Mouse (Mus musculus): ENCODE data around the gene Evi2a. TPM values are rescaled to one million over a fixed set of nuclear protein-coding genes. Genes with fewer than 3 reads are reported as not detected.

Gene Evi2a
- polyA plus RNA-seq (2016; fragmentation: Nextera tagmentation; extraction: Ambion mirVana), result 2.1 and 2.6 TPM in 2 replicates

DNA sequence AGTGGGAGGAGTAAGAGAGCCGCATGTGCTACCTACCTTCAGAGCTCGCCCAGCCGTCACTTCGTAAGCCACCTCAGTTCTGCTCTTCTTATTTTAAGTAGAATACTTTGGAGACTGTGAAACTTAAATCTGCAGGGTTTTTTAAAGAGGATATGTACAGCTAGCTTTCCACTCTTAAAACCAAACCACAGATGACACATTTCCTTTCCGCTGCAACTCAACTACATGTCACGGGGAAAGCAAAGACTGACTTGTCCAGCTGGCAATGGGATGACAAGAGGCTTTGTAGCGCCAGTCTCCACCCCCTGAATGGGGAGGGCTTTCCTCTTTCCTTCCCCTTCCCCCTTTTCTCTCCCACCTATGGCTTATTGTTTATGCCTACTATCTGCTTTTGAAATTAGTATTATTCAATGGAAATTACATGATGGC is at the start of gene Evi2a, which contains the start of gene Evi2:
Gene Evi2a (minus strand): TSS at position 277 of the 429 bp plus-strand sequence.
Gene Evi2 (minus strand): TSS at position 257 of the 429 bp plus-strand sequence.
- H3K4me3 ChIP-seq, result no peak within 1 kb of the TSS
- no peaks in the 10 kb centered on the region for H3K9me3 ChIP-seq
- DNase-seq (ENCODE audit: extremely low spot score, low spot score), result no peak
- 87% methylated on average over 7 of the region's 7 CpGs for WGBS
- H3K27ac ChIP-seq, result no peak within 1 kb of the TSS
- peaks cover 46% of the 10 kb centered on the region for H3K36me3 ChIP-seq (replicated peaks)
- H3K27me3 ChIP-seq (ENCODE audit: poor library complexity, severe bottlenecking), result no peaks in the 10 kb centered on the region
- peaks cover 7% of the 10 kb centered on the region; the same call in 1 of the 2 replicates for H3K4me1 ChIP-seq

DNA sequence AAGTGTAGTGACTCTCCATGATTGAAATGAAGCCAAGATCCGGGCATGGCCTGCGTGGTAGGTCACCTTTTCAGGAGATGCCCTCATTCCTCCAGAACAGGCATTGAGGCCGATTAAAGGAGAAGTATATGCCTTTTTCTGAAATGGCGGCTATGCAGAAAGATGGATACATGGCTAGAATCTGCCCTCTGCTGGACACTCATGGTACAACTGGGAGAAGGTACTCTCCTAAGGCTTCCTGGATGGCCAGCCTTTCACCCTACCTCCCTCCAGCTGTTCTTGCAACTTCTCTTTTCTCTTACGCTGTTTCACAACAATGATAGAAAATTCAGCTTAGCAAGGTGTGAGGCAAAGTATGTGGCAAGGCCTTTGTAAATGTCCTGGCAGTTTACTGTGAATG is 47.3 kb upstream of the Evi2a start:
- H3K36me3 ChIP-seq (replicated peaks), result peaks cover 61% of the 10 kb centered on the region
- DNase-seq (ENCODE audit: extremely low spot score, low spot score), result peak; percentile 62
- no peaks in the 10 kb centered on the region for H3K9me3 ChIP-seq
- no peaks in the 10 kb centered on the region for H3K27me3 ChIP-seq (ENCODE audit: poor library complexity, severe bottlenecking)
- WGBS, result 56% methylated on average over 5 of the region's 5 CpGs
- H3K4me3 ChIP-seq, result no peak overlapping the region
- no peak overlapping the region for H3K27ac ChIP-seq
- H3K4me1 ChIP-seq, result 0 out of 2 replicates have a peak, but pooled peaks cover 6% of the 10 kb centered on the region

DNA sequence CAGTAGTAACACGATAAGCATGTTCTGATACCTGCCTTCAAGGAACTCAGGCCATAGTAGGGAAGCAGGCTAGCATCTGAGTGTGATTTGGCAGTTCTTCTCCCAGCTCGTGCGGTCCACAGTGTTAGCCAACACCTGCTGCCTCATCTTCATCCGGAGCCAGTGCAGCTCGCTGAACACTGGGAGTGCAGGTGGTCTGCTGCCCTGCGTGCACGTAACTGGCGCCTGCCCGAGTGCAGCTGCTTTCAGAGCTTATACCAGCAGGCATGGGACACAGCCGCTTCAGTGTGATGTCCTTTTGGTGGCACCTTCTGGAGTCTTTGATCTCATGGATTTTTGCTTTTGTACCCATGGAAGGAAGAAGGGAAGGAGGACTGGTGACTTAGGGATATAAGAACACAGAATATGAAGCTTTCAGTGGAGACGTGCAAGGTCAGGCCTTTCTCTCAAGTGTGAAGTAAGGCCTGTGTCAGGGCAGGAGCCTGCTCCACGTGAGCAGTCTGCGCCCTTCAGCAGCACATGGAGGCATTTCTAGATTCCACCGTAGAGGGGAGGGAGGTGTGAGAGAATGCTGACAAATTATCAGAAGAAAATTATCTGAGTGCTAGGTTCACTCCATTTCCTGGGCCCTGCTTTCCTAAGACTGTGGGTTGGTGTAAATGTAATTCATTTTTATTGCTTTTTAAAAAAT is 45.1 kb upstream of the Evi2a start:
- Histone ChIP-seq H3K9me3 (no peaks in the 10 kb centered on the region), H3K4me3 (no peak overlapping the region), H3K27ac (no peak overlapping the region), H3K27me3 (ENCODE audit: poor library complexity, severe bottlenecking) (no peaks in the 10 kb centered on the region), H3K36me3 (replicated peaks) (peaks cover 80% of the 10 kb centered on the region), H3K4me1 (0 out of 2 replicates have a peak, but pooled peaks cover 6% of the 10 kb centered on the region)
- no peak for DNase-seq (ENCODE audit: extremely low spot score, low spot score)
- WGBS, result 95% methylated on average over 14 of the region's 14 CpGs

DNA sequence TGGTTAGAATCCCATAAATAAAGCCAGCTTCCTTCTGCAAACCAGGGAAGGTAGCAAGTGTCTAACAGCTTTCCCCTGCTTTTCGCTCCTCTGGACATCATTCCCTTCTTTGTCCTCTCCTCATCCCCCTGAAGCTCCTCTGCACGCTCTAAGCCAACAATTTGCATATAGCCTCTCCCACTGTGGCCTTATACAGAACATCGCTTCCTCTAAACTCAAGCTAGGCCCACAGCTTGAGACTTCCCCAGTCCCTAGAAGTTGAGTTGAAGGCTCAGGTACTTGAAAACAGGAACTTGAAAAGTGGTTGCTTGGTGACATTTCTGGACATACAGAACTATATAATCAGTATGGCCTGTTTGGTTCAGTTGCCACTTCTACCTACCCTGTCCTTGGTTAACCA is 43.4 kb upstream of the Evi2a start:
- Histone ChIP-seq H3K4me3 (no peak overlapping the region), H3K36me3 (replicated peaks) (peaks cover 85% of the 10 kb centered on the region), H3K27me3 (ENCODE audit: poor library complexity, severe bottlenecking) (no peaks in the 10 kb centered on the region), H3K9me3 (no peaks in the 10 kb centered on the region), H3K27ac (no peak overlapping the region), H3K4me1 (no peaks in the 10 kb centered on the region)
- 90% methylated on average over 3 of the region's 3 CpGs for WGBS
- DNase-seq (ENCODE audit: extremely low spot score, low spot score), result no peak

DNA sequence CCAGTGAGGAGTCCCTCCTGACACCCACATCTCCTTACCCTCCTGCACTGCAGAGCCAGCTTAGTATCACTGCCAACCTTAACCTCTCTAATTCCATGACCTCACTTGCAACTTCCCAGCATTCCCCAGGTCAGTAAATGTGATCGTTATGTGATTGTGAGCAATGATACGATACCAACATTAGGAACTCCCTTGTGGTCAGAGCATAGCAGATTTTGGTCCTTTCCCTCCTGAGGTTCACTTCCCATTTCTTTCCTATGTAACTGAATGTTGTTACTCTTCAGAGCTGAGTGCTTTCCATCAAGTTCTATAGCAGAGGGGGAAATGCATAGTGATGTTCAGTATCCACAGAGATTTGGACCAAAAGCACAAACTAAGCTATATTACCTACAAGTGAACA is 39.9 kb upstream of the Evi2a start:
- Histone ChIP-seq H3K4me1 (no peaks in the 10 kb centered on the region), H3K36me3 (replicated peaks) (peaks cover 97% of the 10 kb centered on the region), H3K4me3 (no peak overlapping the region), H3K27ac (no peak overlapping the region), H3K9me3 (no peaks in the 10 kb centered on the region), H3K27me3 (ENCODE audit: poor library complexity, severe bottlenecking) (no peaks in the 10 kb centered on the region)
- DNase-seq (ENCODE audit: extremely low spot score, low spot score), result no peak
- WGBS, result 96% methylated on average over 2 of the region's 2 CpGs

DNA sequence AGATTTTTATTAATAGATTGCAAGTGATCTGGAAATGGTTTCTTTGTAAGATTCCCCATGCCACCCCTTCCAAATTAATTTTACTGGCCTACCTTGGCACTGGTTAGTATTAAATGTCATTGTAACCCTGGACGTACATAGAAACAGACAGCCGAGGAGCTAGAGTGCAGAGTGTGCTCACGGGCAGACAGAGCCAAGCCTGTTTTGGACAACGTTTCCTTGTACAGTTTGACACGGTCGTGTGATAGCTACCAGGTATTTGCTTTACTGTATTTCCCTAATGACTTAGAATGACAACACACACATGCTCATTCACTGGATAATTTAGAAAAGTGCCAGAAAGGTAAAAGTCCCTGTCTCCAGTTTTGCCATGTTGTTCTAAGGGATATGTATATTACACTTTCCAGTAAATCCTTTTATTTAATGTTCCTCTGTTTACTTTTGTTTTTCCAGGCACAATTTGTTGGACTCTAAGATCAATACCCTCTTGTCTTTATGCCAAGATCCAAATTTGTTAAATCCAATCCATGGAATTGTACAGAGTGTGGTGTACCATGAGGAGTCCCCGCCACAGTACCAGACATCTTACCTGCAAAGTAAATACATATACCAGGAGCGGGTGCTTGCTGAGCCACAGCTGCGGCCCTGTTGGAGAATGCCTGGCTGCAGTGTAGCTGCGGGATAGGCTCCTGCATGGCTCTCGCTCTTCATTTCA is 37.9 kb upstream of the Evi2a start:
- no peak for DNase-seq (ENCODE audit: extremely low spot score, low spot score)
- Histone ChIP-seq H3K4me3 (no peak overlapping the region), H3K27me3 (ENCODE audit: poor library complexity, severe bottlenecking) (no peaks in the 10 kb centered on the region), H3K4me1 (no peaks in the 10 kb centered on the region), H3K36me3 (replicated peaks) (peaks cover 95% of the 10 kb centered on the region), H3K27ac (no peak overlapping the region), H3K9me3 (no peaks in the 10 kb centered on the region)
- 94% methylated on average over 11 of the region's 11 CpGs for WGBS

DNA sequence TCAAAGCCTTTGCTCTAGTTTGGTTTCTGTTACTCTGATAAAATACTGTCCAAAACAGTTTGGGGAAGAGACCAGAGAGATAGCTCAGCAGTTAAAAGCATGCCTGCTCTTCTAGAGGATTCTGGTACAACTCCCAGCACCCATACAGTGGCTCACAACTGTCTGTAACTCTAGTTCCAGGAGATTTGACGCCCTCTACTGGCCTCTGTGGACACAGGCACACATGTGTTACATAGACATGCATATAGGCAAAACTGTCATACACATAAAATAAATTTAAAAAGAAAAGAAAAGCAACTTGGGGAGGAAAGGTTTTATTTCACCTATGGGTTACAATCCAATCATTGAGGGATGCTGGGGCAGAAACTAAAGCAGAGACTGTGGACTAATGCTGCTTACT is 36.5 kb upstream of the Evi2a start:
- H3K27me3 ChIP-seq (ENCODE audit: poor library complexity, severe bottlenecking), result no peaks in the 10 kb centered on the region
- H3K36me3 ChIP-seq (replicated peaks), result peaks cover 97% of the 10 kb centered on the region
- no peak for DNase-seq (ENCODE audit: extremely low spot score, low spot score)
- H3K9me3 ChIP-seq, result no peaks in the 10 kb centered on the region
- H3K27ac ChIP-seq, result no peak overlapping the region
- 51% methylated on average over 1 of the region's 1 CpGs for WGBS
- no peak overlapping the region for H3K4me3 ChIP-seq
- no peaks in the 10 kb centered on the region for H3K4me1 ChIP-seq

DNA sequence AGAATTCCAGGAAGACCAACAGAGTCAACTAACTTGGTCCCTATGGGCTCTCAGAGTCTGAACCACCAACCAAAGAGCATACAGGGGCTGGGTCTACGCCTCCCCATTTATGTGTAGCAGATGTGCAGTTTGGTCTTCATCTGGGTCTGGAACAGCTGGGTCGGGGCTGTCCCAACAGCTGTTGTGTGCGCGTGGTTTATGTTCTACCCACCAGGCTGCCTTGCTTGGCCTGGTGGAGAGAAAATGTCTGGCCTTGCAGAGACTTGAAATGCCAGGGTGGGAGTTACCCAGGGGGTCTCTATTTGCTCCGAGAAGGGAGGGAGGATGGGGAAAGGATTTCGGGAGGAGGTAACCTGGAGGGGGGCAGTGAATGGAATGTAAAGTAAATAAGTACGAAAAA is 33.1 kb upstream of the Evi2a start:
- 94% methylated on average over 7 of the region's 7 CpGs for WGBS
- no peaks in the 10 kb centered on the region for H3K27me3 ChIP-seq (ENCODE audit: poor library complexity, severe bottlenecking)
- H3K9me3 ChIP-seq, result no peaks in the 10 kb centered on the region
- H3K27ac ChIP-seq, result no peak overlapping the region
- H3K4me3 ChIP-seq, result no peak overlapping the region
- no peak for DNase-seq (ENCODE audit: extremely low spot score, low spot score)
- peaks cover 96% of the 10 kb centered on the region for H3K36me3 ChIP-seq (replicated peaks)
- H3K4me1 ChIP-seq, result no peaks in the 10 kb centered on the region

DNA sequence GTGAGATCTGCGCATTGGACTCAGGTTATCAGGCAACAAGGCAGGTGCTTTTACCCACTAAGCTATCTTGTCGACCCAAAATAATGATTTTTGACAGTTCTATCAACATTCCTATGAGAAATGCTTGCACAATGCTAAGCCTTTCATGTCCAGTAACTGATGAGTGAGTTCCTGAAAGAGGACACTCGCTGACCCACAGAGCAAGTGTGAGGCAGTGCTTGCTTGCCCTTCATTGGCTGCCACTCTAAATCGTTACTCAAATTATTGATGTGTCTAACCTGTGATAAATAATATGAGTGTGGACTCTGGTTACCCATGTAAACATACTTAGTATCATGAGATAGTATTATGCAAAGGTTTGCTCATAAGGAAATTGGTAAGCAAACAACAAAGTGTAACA is 30.1 kb upstream of the Evi2a start:
- peaks cover 94% of the 10 kb centered on the region for H3K36me3 ChIP-seq (replicated peaks)
- H3K9me3 ChIP-seq, result no peaks in the 10 kb centered on the region
- H3K4me3 ChIP-seq, result no peak overlapping the region
- DNase-seq (ENCODE audit: extremely low spot score, low spot score), result no peak
- no peak overlapping the region for H3K27ac ChIP-seq
- no peaks in the 10 kb centered on the region for H3K27me3 ChIP-seq (ENCODE audit: poor library complexity, severe bottlenecking)
- H3K4me1 ChIP-seq, result no peaks in the 10 kb centered on the region
- 92% methylated on average over 4 of the region's 4 CpGs for WGBS

DNA sequence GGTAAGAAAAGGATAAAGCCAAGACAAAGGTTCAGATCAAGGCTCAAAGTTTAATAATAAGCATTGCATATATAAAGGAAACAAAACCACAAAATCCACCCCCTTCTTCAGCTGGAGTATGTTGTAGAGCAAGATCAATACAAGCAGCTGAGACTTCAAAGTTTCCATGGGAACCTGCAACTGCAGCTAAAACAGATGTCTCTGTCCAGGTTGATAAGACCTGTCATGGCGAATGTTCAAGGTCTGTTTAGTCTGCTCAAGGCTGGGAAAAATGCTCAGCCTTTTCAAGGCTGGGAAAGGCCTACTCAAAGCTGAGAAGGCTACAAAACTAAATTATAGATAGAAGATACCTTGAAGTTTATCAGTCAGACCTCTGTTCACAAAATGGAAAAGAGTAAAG is 22.2 kb upstream of the Evi2a start:
- Histone ChIP-seq H3K27ac (no peak overlapping the region), H3K4me1 (no peaks in the 10 kb centered on the region), H3K36me3 (replicated peaks) (peaks cover 96% of the 10 kb centered on the region), H3K9me3 (no peaks in the 10 kb centered on the region), H3K4me3 (no peak overlapping the region), H3K27me3 (ENCODE audit: poor library complexity, severe bottlenecking) (no peaks in the 10 kb centered on the region)
- DNase-seq (ENCODE audit: extremely low spot score, low spot score), result no peak
- WGBS, result 75% methylated on average over 1 of the region's 1 CpGs

DNA sequence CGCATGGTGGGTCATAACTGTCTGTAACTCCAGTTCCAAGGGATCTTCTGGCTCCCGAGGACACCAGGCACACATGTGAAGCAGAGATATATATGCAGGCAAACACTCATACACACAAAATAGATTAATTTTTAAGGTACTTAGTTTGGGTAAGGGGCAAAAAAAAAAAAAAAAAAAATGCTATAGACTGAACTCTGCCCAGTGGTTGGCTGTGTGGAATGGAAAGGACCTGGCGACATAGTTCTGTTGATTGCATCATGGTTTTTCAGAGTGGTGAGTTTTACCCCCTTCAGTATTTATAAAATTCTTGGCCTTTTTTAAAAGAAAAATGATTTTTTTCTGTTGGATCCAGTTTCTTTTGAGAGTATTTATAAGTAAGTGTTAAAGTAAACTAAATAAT is 5.9 kb upstream of the Evi2a start:
- no peak overlapping the region for H3K27ac ChIP-seq
- no peak for DNase-seq (ENCODE audit: extremely low spot score, low spot score)
- no peak overlapping the region for H3K4me3 ChIP-seq
- H3K36me3 ChIP-seq (replicated peaks), result peaks cover 70% of the 10 kb centered on the region
- no peaks in the 10 kb centered on the region for H3K27me3 ChIP-seq (ENCODE audit: poor library complexity, severe bottlenecking)
- H3K4me1 ChIP-seq, result peaks cover 7% of the 10 kb centered on the region; the same call in 1 of the 2 replicates
- H3K9me3 ChIP-seq, result no peaks in the 10 kb centered on the region
- WGBS, result 95% methylated on average over 3 of the region's 3 CpGs

DNA sequence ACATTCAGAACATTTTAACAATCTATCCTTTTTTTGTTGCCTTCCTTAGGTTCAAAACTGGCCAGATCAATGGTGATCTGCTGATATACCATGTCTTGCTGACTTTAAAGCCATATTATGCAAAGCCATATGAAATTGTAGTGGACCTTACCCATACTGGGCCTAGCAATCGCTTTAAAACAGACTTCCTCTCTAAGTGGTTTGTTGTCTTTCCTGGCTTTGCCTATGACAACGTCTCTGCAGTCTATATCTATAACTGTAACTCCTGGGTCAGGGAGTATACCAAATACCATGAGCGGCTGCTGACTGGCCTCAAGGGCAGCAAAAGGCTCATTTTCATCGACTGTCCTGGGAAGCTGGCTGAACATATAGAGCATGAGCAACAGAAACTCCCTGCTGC is 5.1 kb upstream of the Evi2a start:
- H3K9me3 ChIP-seq, result no peaks in the 10 kb centered on the region
- 95% methylated on average over 4 of the region's 4 CpGs for WGBS
- H3K36me3 ChIP-seq (replicated peaks), result peaks cover 69% of the 10 kb centered on the region

More for the DNA sequence above, 5.1 kb upstream of the Evi2a start:
- Histone ChIP-seq H3K4me1 (peaks cover 7% of the 10 kb centered on the region; the same call in 1 of the 2 replicates), H3K4me3 (no peak overlapping the region), H3K27ac (no peak overlapping the region), H3K27me3 (ENCODE audit: poor library complexity, severe bottlenecking) (no peaks in the 10 kb centered on the region)
- DNase-seq (ENCODE audit: extremely low spot score, low spot score), result no peak
